Mouse (Mus musculus) liver, embryonic 14.5 days (tissue): ENCODE data around the gene Mllt3. TPM values are rescaled to one million over a fixed set of nuclear protein-coding genes. Genes with fewer than 3 reads are reported as not detected.

Experiments used
- ATAC-seq: fragments of 200-750 bp; cut with Nextera tagmentation; 2 replicates; pipeline ENCODE4 v1.8.0; 2017; ENCODE audit warnings: moderate number of reproducible peaks, mild to moderate bottlenecking, moderate library complexity; ENCODE audit not compliant: insufficient read depth
- DNase-seq, 3 experiments: peaks; one replicate each; pipeline ENCODE4 v3.0.0-alpha.2; 2012 to 2013; ENCODE audit warnings: low read depth in 3 of 3, low spot score in 3 of 3
- H3K27ac ChIP-seq: fragments of 300-500 bp; sonication (generic); 2 replicates; pipeline ENCODE4 v1.5.1; 2014; ENCODE audit warnings: moderate library complexity, mild to moderate bottlenecking, control low read depth, inconsistent platforms
- H3K27me3 ChIP-seq: fragments of 300-500 bp; sonication (generic); 2 replicates; pipeline ENCODE4 v1.6.1; 2014; ENCODE audit warnings: mild to moderate bottlenecking, low read length, moderate library complexity; ENCODE audit not compliant: control insufficient read depth, insufficient read depth
- H3K36me3 ChIP-seq: fragments of 300-500 bp; sonication (generic); replicated peaks from 2 replicates; pipeline ENCODE4 v1.6.1; 2014; ENCODE audit warnings: low read depth; ENCODE audit not compliant: control insufficient read depth, insufficient read depth
- H3K4me1 ChIP-seq, 2 experiments: fragments of 200-500 bp in 1 of 2; fragments of 300-500 bp in 1 of 2; sonication (generic) in 1 of 2; replicated peaks; 2 replicates each; pipeline ENCODE4 v1.6.1; 2012 to 2014; ENCODE audit warnings: antibody characterized with exemption in 1 of 2, inconsistent platforms in 1 of 2, low read length in 1 of 2; ENCODE audit not compliant: control insufficient read depth in 2 of 2, insufficient read depth in 2 of 2
- H3K4me2 ChIP-seq: fragments of 300-500 bp; sonication (generic); 2 replicates; pipeline ENCODE4 v1.6.1; 2014; ENCODE audit warnings: low read depth, mild to moderate bottlenecking, control low read depth, moderate library complexity
- H3K4me3 ChIP-seq, 2 experiments: fragments of 200-500 bp in 1 of 2; fragments of 300-500 bp in 1 of 2; sonication (generic) in 1 of 2; 2 replicates each; pipeline ENCODE4 v1.5.1; 2012 to 2014; ENCODE audit warnings: low read depth in 2 of 2, low read length in 2 of 2, mild to moderate bottlenecking in 2 of 2, control low read depth in 1 of 2, inconsistent platforms in 1 of 2, moderate library complexity in 1 of 2; ENCODE audit not compliant: insufficient read depth in 1 of 2
- H3K9ac ChIP-seq: fragments of 300-500 bp; sonication (generic); replicated peaks from 2 replicates; pipeline ENCODE4 v1.6.1; 2014; ENCODE audit warnings: mild to moderate bottlenecking, control low read depth, moderate library complexity
- H3K9me3 ChIP-seq: fragments of 300-500 bp; sonication (generic); 2 replicates; pipeline ENCODE4 v1.6.1; 2016; ENCODE audit warnings: low read length, mixed read lengths; ENCODE audit not compliant: control insufficient read depth
- CTCF ChIP-seq: IDR thresholded peaks from 2 replicates; pipeline ENCODE4 v1.5.1; 2016; ENCODE audit warnings: antibody characterized with exemption, low read depth, control low read depth
- EP300 ChIP-seq: IDR thresholded peaks from 2 replicates; pipeline ENCODE4 v1.6.1; 2016; ENCODE audit warnings: antibody characterized with exemption, low read depth
- WGBS: fragments of 180-500 bp; shearing (Covaris S2); extraction: QIAGEN DNeasy Blood & Tissue Kit; methylation state at CpG from one replicate; pipeline ENCODE4 v1.1.7; 2014; ENCODE audit not compliant: insufficient replicate concordance; 5-methylcytosine and 5-hydroxymethylcytosine counted together
- polyA plus RNA-seq, 2 experiments: library from polyadenylated mRNA; depleted of rRNA in 1 of 2; stranded (reverse) in 1 of 2; unstranded in 1 of 2; fragments of >200 nt; fragmentation: Nextera tagmentation in 1 of 2; extraction: Ambion mirVana in 1 of 2; gene quantifications; 2 replicates each; pipeline versions ENCODE4 v1.2.1 to v1.2.3; 2012 to 2014

Gene Mllt3
- polyA plus RNA-seq, 2 experiments = 52.8 to 87.7 TPM

GRCm38 (mm10) chr4:87759110-87759509 lies 274.1 kb downstream of the Mllt3 start:
- TF ChIP-seq EP300 = no peak
- no peak for TF ChIP-seq CTCF
- ATAC-seq = no peak
- no peaks in the 10 kb centered on the region for H3K4me1 ChIP-seq

DNA sequence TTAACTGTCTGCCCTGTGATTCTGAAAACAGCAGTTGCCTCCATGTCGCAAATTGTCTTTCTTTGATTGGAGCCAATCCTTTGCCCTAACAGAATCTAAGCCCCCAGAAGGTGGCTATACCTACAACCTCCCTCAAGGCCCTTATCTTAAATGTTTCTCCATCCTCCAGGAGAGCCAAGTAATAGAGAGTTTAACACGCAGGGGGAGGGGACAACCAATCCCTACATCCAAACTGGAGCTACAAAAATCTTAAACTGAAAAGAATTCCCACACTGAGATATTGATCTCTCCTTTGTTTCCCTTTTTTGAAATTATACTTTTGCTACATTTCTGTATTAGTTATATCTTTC lies 281.7 kb downstream of the Mllt3 start:
- H3K36me3 ChIP-seq = no peaks in the 10 kb centered on the region
- no peaks in the 10 kb centered on the region for H3K9me3 ChIP-seq
- DNase-seq = peak in 1 of 3 experiments; percentile 4
- no peak overlapping the region for H3K4me3 ChIP-seq
- H3K4me2 ChIP-seq = peak overlapping the region; percentile 36
- H3K4me1 ChIP-seq = peaks cover 14 to 17% of the 10 kb centered on the region in 2 experiments
- 19% methylated on average over 2 of the region's 2 CpGs for WGBS
- no peak overlapping the region for H3K27ac ChIP-seq
- H3K27me3 ChIP-seq = no peaks in the 10 kb centered on the region
- peak; percentile 80 for ATAC-seq
- H3K9ac ChIP-seq = no peak overlapping the region
- no peak; the same call in 1 of the 2 replicates for TF ChIP-seq EP300

More at GRCm38 (mm10) chr4:87759110-87759509, 274.1 kb downstream of the Mllt3 start:
- Histone ChIP-seq H3K27ac (no peak overlapping the region), H3K9ac (no peak overlapping the region), H3K36me3 (no peaks in the 10 kb centered on the region), H3K4me2 (no peak overlapping the region), H3K27me3 (no peaks in the 10 kb centered on the region), H3K4me3 (no peak overlapping the region), H3K9me3 (no peaks in the 10 kb centered on the region)
- WGBS = 74% methylated on average over 6 of the region's 6 CpGs
- no peak for DNase-seq

GRCm38 (mm10) chr4:87750856-87751514 lies 282.2 kb downstream of the Mllt3 start:
- Histone ChIP-seq H3K27ac (no peak overlapping the region), H3K4me2 (peak overlapping the region; percentile 36), H3K9ac (no peak overlapping the region), H3K4me3 (no peak overlapping the region), H3K36me3 (no peaks in the 10 kb centered on the region), H3K9me3 (no peaks in the 10 kb centered on the region), H3K27me3 (no peaks in the 10 kb centered on the region), H3K4me1 (peaks cover 14 to 17% of the 10 kb centered on the region in 2 experiments)
- WGBS = 40% methylated on average over 5 of the region's 5 CpGs
- ATAC-seq = peak; percentile 89
- DNase-seq = peak; percentile 40 to 43 (median 42)
- no peak for TF ChIP-seq CTCF
- peak; percentile 86 for TF ChIP-seq EP300

DNA sequence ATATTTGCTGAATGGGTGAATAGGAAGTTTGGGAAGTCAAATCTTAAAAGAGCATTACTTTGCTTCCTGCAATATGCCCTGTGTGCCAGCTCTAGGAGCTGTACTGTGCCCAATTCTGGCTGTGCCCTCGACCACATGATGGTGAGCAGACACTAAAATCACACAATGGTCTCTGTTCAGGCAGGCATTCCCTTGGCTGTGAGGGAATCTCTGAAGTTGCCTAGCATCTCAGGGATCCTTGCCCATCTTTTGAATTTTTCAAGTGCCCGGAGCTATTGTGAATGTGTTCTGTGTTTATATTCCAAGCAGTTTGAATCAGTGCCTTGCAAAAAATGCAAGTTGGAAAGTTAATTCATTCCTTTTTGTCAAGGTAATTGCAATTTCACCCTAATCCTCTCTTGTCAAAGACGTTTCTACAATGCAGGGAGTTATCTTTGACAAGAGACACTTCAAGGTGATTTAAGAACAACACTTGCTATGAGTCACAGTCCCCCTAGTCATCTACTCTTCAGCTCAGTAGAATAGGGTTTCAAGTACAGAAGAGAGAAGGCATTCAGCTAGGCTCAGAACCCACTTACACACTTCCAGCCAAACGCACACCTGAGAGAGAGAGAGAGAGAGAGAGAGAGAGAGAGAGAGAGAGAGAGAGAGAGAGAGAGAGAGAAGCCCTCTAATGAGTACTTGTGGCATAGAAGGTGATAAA lies 283.5 kb downstream of the Mllt3 start:
- Histone ChIP-seq H3K9ac (no peak overlapping the region), H3K9me3 (no peaks in the 10 kb centered on the region), H3K27ac (no peak overlapping the region), H3K27me3 (no peaks in the 10 kb centered on the region), H3K4me2 (no peak overlapping the region), H3K4me1 (peaks cover 14 to 17% of the 10 kb centered on the region in 2 experiments), H3K4me3 (no peak overlapping the region), H3K36me3 (no peaks in the 10 kb centered on the region)
- WGBS = 62% methylated on average over 4 of the region's 4 CpGs
- TF ChIP-seq EP300 = no peak
- no peak for TF ChIP-seq CTCF
- ATAC-seq (no peak), DNase-seq (no peak)

DNA sequence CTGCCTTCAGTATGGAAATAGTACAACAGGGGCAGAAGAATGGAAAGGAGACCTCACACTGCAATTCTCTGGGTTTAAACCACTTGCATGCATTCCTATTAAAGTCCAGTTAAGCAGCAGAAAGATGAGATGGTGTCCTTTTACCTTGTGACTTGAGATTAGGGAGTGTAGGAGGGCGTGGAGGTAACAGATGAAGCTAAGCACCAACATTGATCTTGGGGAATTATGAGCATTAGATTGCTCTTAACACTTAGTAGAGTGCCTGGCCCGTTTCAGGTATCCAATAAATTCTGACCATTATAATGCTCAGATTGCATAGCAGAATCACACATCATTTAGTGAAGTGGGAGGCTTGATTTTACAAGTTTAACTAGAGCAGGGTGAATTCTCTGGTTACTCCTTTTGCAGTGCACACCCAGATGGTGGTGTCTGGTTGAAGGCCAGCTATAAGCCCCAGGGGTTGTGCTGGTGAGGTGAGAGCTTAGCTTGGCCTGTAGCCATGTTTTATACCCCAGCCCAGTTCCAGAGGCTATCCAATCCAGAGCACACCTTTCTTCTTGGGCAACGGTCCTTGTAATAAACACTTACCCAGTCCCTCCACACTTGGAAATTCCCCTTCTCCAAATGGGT lies 288.0 kb downstream of the Mllt3 start:
- H3K27ac ChIP-seq = no peak overlapping the region
- H3K4me2 ChIP-seq = no peak overlapping the region
- H3K4me3 ChIP-seq = no peak overlapping the region
- no peaks in the 10 kb centered on the region for H3K27me3 ChIP-seq
- DNase-seq (no peak), ATAC-seq (no peak)
- WGBS = 52% methylated on average over 3 of the region's 3 CpGs
- no peak overlapping the region for H3K9ac ChIP-seq
- no peak for TF ChIP-seq CTCF
- TF ChIP-seq EP300 = no peak
- no peaks in the 10 kb centered on the region for H3K4me1 ChIP-seq
- no peaks in the 10 kb centered on the region for H3K36me3 ChIP-seq
- H3K9me3 ChIP-seq = no peaks in the 10 kb centered on the region
